Mouse (Mus musculus) small intestine, adult 2 months (tissue): ENCODE results near the gene Cep170b.

Source experiments
- CTCF ChIP-seq: fragments of 200-500 bp; IDR thresholded peaks from 2 replicates; pipeline ENCODE4 v1.5.1; 2012; ENCODE audit warnings: low read depth, mild to moderate bottlenecking, control low read depth, inconsistent platforms, low read length, moderate library complexity, mixed read lengths; ENCODE audit not compliant: insufficient replicate concordance, insufficient read length; ENCODE audit errors: extremely low read depth
- POLR2A ChIP-seq: fragments of 200-500 bp; IDR thresholded peaks from 2 replicates; pipeline ENCODE4 v1.6.1; 2012; ENCODE audit warnings: low read depth, mild to moderate bottlenecking, control low read depth, inconsistent platforms, low read length, moderate library complexity

DNA sequence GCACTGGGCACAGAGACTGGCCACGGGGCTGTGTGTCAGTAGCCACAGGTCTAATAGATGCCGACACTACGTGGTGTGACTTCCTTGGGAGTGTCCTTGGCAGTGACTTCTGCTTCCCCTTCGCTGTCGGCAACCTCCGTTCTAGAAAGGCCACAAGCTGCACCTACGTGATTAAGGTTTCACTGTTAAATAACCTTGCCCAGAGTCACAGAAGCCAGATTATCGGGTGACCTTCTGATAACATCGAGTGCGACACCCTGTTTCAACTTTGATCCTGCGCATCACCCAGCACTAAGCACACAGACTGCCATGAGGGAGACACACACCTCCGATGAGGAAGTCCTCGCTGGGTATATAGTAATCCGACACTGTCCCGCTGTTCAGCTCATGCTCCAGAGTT, 31.8 kb upstream of the Cep170b start:
- TF ChIP-seq CTCF (no peak), POLR2A (no peak)
